Mouse (Mus musculus) cerebellum, adult 2 months (tissue): ENCODE data around the gene Chd2.

Experiments used
- CTCF ChIP-seq: fragments of 200-500 bp; IDR thresholded peaks from 2 replicates; pipeline ENCODE4 v1.5.1; 2011; ENCODE audit warnings: low read depth, mild to moderate bottlenecking, control low read depth, low read length, moderate library complexity, borderline replicate concordance; ENCODE audit not compliant: insufficient read depth
- POLR2A ChIP-seq: fragments of 200-500 bp; IDR thresholded peaks from 2 replicates; pipeline ENCODE4 v1.6.1; 2011; ENCODE audit warnings: low read length, control low read depth, borderline replicate concordance; ENCODE audit not compliant: insufficient read depth

- TF ChIP-seq CTCF (no peak), POLR2A (no peak)
Observed at GRCm38 (mm10) chr7:73378034-73378433, 163.6 kb downstream of the Chd2 start.
